Mouse (Mus musculus) G1E (cell line): Measurements from ENCODE around the gene Itga10.

Experiments
- CTCF ChIP-seq: IDR thresholded peaks from 2 replicates; pipeline ENCODE4 v1.5.1; 2012; ENCODE audit warnings: low read depth, low read length, inconsistent platforms, mixed read lengths
- GATA1 ChIP-seq: IDR thresholded peaks from 2 replicates; pipeline ENCODE4 v1.6.1; 2012; ENCODE audit warnings: borderline replicate concordance, low read length, inconsistent platforms, mixed read lengths
- TAL1 ChIP-seq: conservative IDR thresholded peaks from 2 replicates; pipeline ENCODE4 v1.6.1; 2012; ENCODE audit warnings: low read depth, low read length, inconsistent platforms, mixed read lengths

DNA sequence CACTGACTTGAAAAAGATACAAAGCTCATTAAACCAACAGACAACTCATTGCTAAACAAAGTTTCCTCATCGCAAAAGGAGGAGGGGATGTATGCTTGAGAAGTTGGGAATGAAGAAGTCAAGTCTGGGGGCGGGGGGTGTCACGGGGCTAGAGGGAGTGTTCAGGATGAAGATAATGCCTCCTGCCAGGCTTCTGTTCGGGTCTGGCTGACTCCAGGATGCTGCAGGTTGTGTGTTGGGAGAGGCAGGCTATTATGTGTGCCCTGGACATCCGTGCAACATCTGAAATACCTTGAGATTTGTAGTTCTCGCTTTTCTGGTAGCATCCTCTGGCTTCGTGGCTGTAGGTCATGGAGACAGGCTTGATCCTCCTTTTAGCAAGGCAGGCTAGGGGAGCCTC is 33.1 kb downstream of the Itga10 start:
- TF ChIP-seq CTCF: no peak
- TF ChIP-seq TAL1: no peak
- no peak for TF ChIP-seq GATA1
